Mouse (Mus musculus) kidney, embryonic 14.5 days (tissue): ENCODE results near the gene Tas1r2. TPM values are rescaled to one million over a fixed set of nuclear protein-coding genes. Genes with fewer than 3 reads are reported as not detected.

Experiments
- ATAC-seq: fragments of 200-750 bp; cut with Nextera tagmentation; 2 replicates; pipeline ENCODE4 v1.8.0; 2017; ENCODE audit warnings: moderate number of reproducible peaks, mild to moderate bottlenecking, moderate TSS enrichment, moderate library complexity; ENCODE audit not compliant: low FRiP score, low TSS enrichment
- H3K27ac ChIP-seq: fragments of 300-500 bp; sonication (generic); 2 replicates; pipeline ENCODE4 v1.5.1; 2014; ENCODE audit warnings: low read depth, mild to moderate bottlenecking, low read length, moderate library complexity, mixed read lengths
- H3K27me3 ChIP-seq: fragments of 300-500 bp; sonication (generic); 2 replicates; pipeline ENCODE4 v1.6.1; 2014; ENCODE audit warnings: mild to moderate bottlenecking, low read length; ENCODE audit not compliant: control insufficient read depth, insufficient read depth
- H3K36me3 ChIP-seq: fragments of 300-500 bp; sonication (generic); 2 replicates; pipeline ENCODE4 v1.6.1; 2014; ENCODE audit warnings: low read length, mixed read lengths; ENCODE audit not compliant: control insufficient read depth, insufficient read depth
- H3K4me1 ChIP-seq: fragments of 300-500 bp; sonication (generic); 2 replicates; pipeline ENCODE4 v1.6.1; 2014; ENCODE audit warnings: low read length, mixed read lengths; ENCODE audit not compliant: control insufficient read depth, insufficient read depth
- H3K4me2 ChIP-seq: fragments of 300-500 bp; sonication (generic); replicated peaks from 2 replicates; pipeline ENCODE4 v1.6.1; 2014; ENCODE audit warnings: low read depth, mild to moderate bottlenecking, low read length
- H3K4me3 ChIP-seq: fragments of 300-500 bp; sonication (generic); 2 replicates; pipeline ENCODE4 v1.5.1; 2014; ENCODE audit warnings: mild to moderate bottlenecking, low read length
- H3K9ac ChIP-seq: fragments of 300-500 bp; sonication (generic); 2 replicates; pipeline ENCODE4 v1.6.1; 2014; ENCODE audit warnings: low read depth, mild to moderate bottlenecking, low read length, moderate library complexity
- H3K9me3 ChIP-seq: fragments of 300-500 bp; sonication (generic); 2 replicates; pipeline ENCODE4 v1.6.1; 2016; ENCODE audit warnings: low read length; ENCODE audit not compliant: control insufficient read depth
- WGBS: fragments of 180-500 bp; shearing (Covaris S2); extraction: QIAGEN DNeasy Blood & Tissue Kit; methylation state at CpG from one replicate; pipeline ENCODE4 v1.1.7; 2014; 5-methylcytosine and 5-hydroxymethylcytosine counted together
- polyA plus RNA-seq: library from polyadenylated mRNA; unstranded; fragments of >200 nt; fragmentation: Nextera tagmentation; extraction: Ambion mirVana; gene quantifications from 2 replicates; pipeline ENCODE4 v1.2.1, GENCODE M21; 2014

The Tas1r2 gene
- polyA plus RNA-seq, 1 experiment from 2014 or later, result not detected

- ATAC-seq, result no peak
- WGBS, result 76% methylated on average over 22 of the region's 22 CpGs
- no peaks in the 10 kb centered on the region for H3K36me3 ChIP-seq
- no peak overlapping the region for H3K9ac ChIP-seq
- H3K4me1 ChIP-seq, result no peaks in the 10 kb centered on the region
- no peak overlapping the region for H3K4me3 ChIP-seq
- H3K9me3 ChIP-seq, result peaks cover 10% of the 10 kb centered on the region; the same call in 1 of the 2 replicates
- H3K27ac ChIP-seq, result no peak overlapping the region
- H3K27me3 ChIP-seq, result no peaks in the 10 kb centered on the region
- no peak overlapping the region for H3K4me2 ChIP-seq
These were observed 30.6 kb downstream of the Tas1r2 start for GRCm38 (mm10) chr4:139683728-139684638.

GRCm38 (mm10) chr4:139684639-139685017 is 31.3 kb downstream of the Tas1r2 start:
- 0 out of 2 replicates have a peak, but pooled peaks have one; percentile 20 for ATAC-seq
- Histone ChIP-seq H3K4me2 (no peak overlapping the region), H3K9ac (no peak overlapping the region), H3K9me3 (peaks cover 6% of the 10 kb centered on the region; the same call in 1 of the 2 replicates), H3K36me3 (no peaks in the 10 kb centered on the region), H3K27me3 (no peaks in the 10 kb centered on the region), H3K4me1 (no peaks in the 10 kb centered on the region), H3K4me3 (no peak overlapping the region), H3K27ac (no peak overlapping the region)
- WGBS, result 8% methylated on average over 3 of the region's 3 CpGs

- Histone ChIP-seq H3K27ac (no peak overlapping the region), H3K4me1 (no peaks in the 10 kb centered on the region), H3K4me2 (no peak overlapping the region), H3K4me3 (no peak overlapping the region), H3K9ac (no peak overlapping the region), H3K27me3 (no peaks in the 10 kb centered on the region), H3K36me3 (no peaks in the 10 kb centered on the region), H3K9me3 (no peaks in the 10 kb centered on the region)
- 83% methylated on average over 9 of the region's 9 CpGs for WGBS
- no peak for ATAC-seq
These were observed 34.7 kb downstream of the Tas1r2 start for GRCm38 (mm10) chr4:139688058-139688457.

GRCm38 (mm10) chr4:139689627-139690269 is 36.4 kb downstream of the Tas1r2 start:
- no peak overlapping the region for H3K27ac ChIP-seq
- no peaks in the 10 kb centered on the region for H3K4me1 ChIP-seq
- no peak for ATAC-seq
- no peak overlapping the region for H3K9ac ChIP-seq
- H3K4me3 ChIP-seq, result no peak overlapping the region
- WGBS, result 38% methylated on average over 7 of the region's 7 CpGs
- H3K4me2 ChIP-seq, result no peak overlapping the region
- no peaks in the 10 kb centered on the region for H3K27me3 ChIP-seq
- H3K36me3 ChIP-seq, result no peaks in the 10 kb centered on the region
- H3K9me3 ChIP-seq, result no peaks in the 10 kb centered on the region

- Histone ChIP-seq H3K27ac (no peak overlapping the region), H3K4me1 (peaks cover 6% of the 10 kb centered on the region; the same call in 1 of the 2 replicates), H3K36me3 (no peaks in the 10 kb centered on the region), H3K9ac (no peak overlapping the region), H3K4me2 (no peak overlapping the region), H3K9me3 (no peaks in the 10 kb centered on the region), H3K27me3 (no peaks in the 10 kb centered on the region), H3K4me3 (no peak overlapping the region)
- WGBS, result 59% methylated on average over 5 of the region's 5 CpGs
- ATAC-seq, result no peak
These were observed 40.0 kb downstream of the Tas1r2 start for GRCm38 (mm10) chr4:139693315-139693714.

- no peak overlapping the region for H3K9ac ChIP-seq
- peak; percentile 66 for ATAC-seq
- no peak overlapping the region for H3K27ac ChIP-seq
- no peaks in the 10 kb centered on the region for H3K27me3 ChIP-seq
- peaks cover 6% of the 10 kb centered on the region; the same call in 1 of the 2 replicates for H3K4me1 ChIP-seq
- no peaks in the 10 kb centered on the region for H3K36me3 ChIP-seq
- WGBS, result 6% methylated on average over 9 of the region's 9 CpGs
- no peak overlapping the region for H3K4me3 ChIP-seq
- H3K9me3 ChIP-seq, result no peaks in the 10 kb centered on the region
- no peak overlapping the region for H3K4me2 ChIP-seq
These were observed 44.4 kb downstream of the Tas1r2 start for GRCm38 (mm10) chr4:139697755-139698154.

- peaks cover 6% of the 10 kb centered on the region; the same call in 1 of the 2 replicates for H3K4me1 ChIP-seq
- ATAC-seq, result no peak
These were observed 45.3 kb downstream of the Tas1r2 start for GRCm38 (mm10) chr4:139698602-139699001.

GRCm38 (mm10) chr4:139702914-139703313 is 49.6 kb downstream of the Tas1r2 start:
- no peaks in the 10 kb centered on the region for H3K4me1 ChIP-seq
- no peak overlapping the region for H3K4me2 ChIP-seq
- no peak overlapping the region for H3K9ac ChIP-seq
- no peaks in the 10 kb centered on the region for H3K27me3 ChIP-seq
- 66% methylated on average over 4 of the region's 4 CpGs for WGBS
- H3K9me3 ChIP-seq, result no peaks in the 10 kb centered on the region
- H3K36me3 ChIP-seq, result no peaks in the 10 kb centered on the region
- no peak overlapping the region for H3K4me3 ChIP-seq
- no peak for ATAC-seq
- H3K27ac ChIP-seq, result no peak overlapping the region

More at GRCm38 (mm10) chr4:139698602-139699001, 45.3 kb downstream of the Tas1r2 start:
- Histone ChIP-seq H3K9me3 (no peaks in the 10 kb centered on the region), H3K4me3 (no peak overlapping the region), H3K36me3 (no peaks in the 10 kb centered on the region), H3K4me2 (no peak overlapping the region), H3K27me3 (no peaks in the 10 kb centered on the region), H3K9ac (no peak overlapping the region), H3K27ac (no peak overlapping the region)
- WGBS, result 31% methylated on average over 8 of the region's 8 CpGs

- no peaks in the 10 kb centered on the region for H3K4me1 ChIP-seq
- H3K36me3 ChIP-seq, result no peaks in the 10 kb centered on the region
- H3K4me2 ChIP-seq, result no peak overlapping the region
- H3K9me3 ChIP-seq, result no peaks in the 10 kb centered on the region
- ATAC-seq, result no peak
- no peak overlapping the region for H3K4me3 ChIP-seq
- H3K9ac ChIP-seq, result no peak overlapping the region
- WGBS, result 83% methylated on average over 11 of the region's 11 CpGs
- H3K27me3 ChIP-seq, result no peaks in the 10 kb centered on the region
- H3K27ac ChIP-seq, result no peak overlapping the region
These were observed 50.1 kb downstream of the Tas1r2 start for GRCm38 (mm10) chr4:139703468-139703867.
